Mouse (Mus musculus) liver, embryonic 14.5 days (tissue): Measurements from ENCODE around the gene Crybb1.

Experiments used
- CTCF ChIP-seq: IDR thresholded peaks from 2 replicates; pipeline ENCODE4 v1.5.1; 2016; ENCODE audit warnings: antibody characterized with exemption, low read depth, control low read depth
- EP300 ChIP-seq: IDR thresholded peaks from 2 replicates; pipeline ENCODE4 v1.6.1; 2016; ENCODE audit warnings: antibody characterized with exemption, low read depth

GRCm38 (mm10) chr5:112297257-112297656, 41.6 kb downstream of the Crybb1 start:
- TF ChIP-seq CTCF (no peak), EP300 (no peak)
